Mouse (Mus musculus): ENCODE data around the gene Tshz2. TPM values are rescaled to one million over a fixed set of nuclear protein-coding genes. Genes with fewer than 3 reads are reported as not detected.
"Not testable (repeated sequence)": the region's sequence is repeated elsewhere in the genome, so short reads cannot be mapped to it uniquely, and the experiment has no call there.

Tshz2 gene
- polyA plus RNA-seq, 1 experiment from 2014 or later, result 5.3 TPM

GRCm38 (mm10) chr2:169851606-169852005, 218.8 kb downstream of the Tshz2 start:
- Histone ChIP-seq H3K36me3 (ENCODE audit: control insufficient read depth, insufficient read depth, low read length) (no peaks in the 10 kb centered on the region), H3K27me3 (ENCODE audit: control insufficient read depth, insufficient read depth, low read length) (no peaks in the 10 kb centered on the region; the same call in 1 of the 2 replicates)

GRCm38 (mm10) chr2:169854491-169854890, 221.7 kb downstream of the Tshz2 start:
- 75% methylated on average over 11 of the region's 11 CpGs for WGBS (ENCODE audit: insufficient replicate concordance)
- no peak overlapping the region for H3K4me2 ChIP-seq
- no peak for ATAC-seq (replicated peaks; ENCODE audit: insufficient number of reproducible peaks, low FRiP score, low TSS enrichment)

More at GRCm38 (mm10) chr2:169851606-169852005, 218.8 kb downstream of the Tshz2 start:
- ATAC-seq (replicated peaks; ENCODE audit: insufficient number of reproducible peaks, low FRiP score, low TSS enrichment), result no peak
- no peak overlapping the region for H3K4me2 ChIP-seq
- H3K9ac ChIP-seq (ENCODE audit: low read depth, low read length), result no peak overlapping the region
- no peak overlapping the region for H3K4me3 ChIP-seq (ENCODE audit: low read depth, low read length)
- WGBS (ENCODE audit: insufficient replicate concordance), result 61% methylated on average over 5 of the region's 5 CpGs
- no peaks in the 10 kb centered on the region for H3K4me1 ChIP-seq (ENCODE audit: control insufficient read depth, insufficient read depth, low read length)
- H3K9me3 ChIP-seq (replicated peaks; ENCODE audit: control insufficient read depth, low read length), result no peaks in the 10 kb centered on the region
- no peak overlapping the region for H3K27ac ChIP-seq (ENCODE audit: low read depth, low read length)

DNA sequence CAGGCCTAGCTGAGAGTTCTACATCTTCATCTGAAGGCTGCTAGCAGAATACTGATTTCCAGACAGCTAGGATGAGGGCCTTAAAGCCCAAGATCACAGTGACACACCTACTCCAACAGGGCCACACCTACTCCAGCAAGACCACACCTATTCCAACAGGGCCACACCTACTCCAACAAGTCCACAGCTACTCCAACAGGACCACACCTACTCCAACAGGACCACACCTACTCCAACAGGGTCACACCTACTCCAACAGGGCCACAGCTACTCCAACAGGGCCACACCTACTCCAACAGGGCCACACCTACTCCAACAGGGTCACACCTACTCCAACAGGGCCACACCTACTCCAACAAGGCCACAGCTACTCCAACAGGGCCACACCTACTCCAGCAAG, 224.2 kb downstream of the Tshz2 start:
- H3K36me3 ChIP-seq (ENCODE audit: control insufficient read depth, insufficient read depth, low read length); H3K9ac ChIP-seq (ENCODE audit: low read depth, low read length); H3K4me2 ChIP-seq; H3K4me3 ChIP-seq (ENCODE audit: low read depth, low read length); ATAC-seq (replicated peaks; ENCODE audit: insufficient number of reproducible peaks, low FRiP score, low TSS enrichment); H3K4me1 ChIP-seq (ENCODE audit: control insufficient read depth, insufficient read depth, low read length); H3K9me3 ChIP-seq (replicated peaks; ENCODE audit: control insufficient read depth, low read length); H3K27ac ChIP-seq (ENCODE audit: low read depth, low read length); H3K27me3 ChIP-seq (ENCODE audit: control insufficient read depth, insufficient read depth, low read length): not testable (repeated sequence)

More at GRCm38 (mm10) chr2:169854491-169854890, 221.7 kb downstream of the Tshz2 start:
- Histone ChIP-seq H3K27me3 (ENCODE audit: control insufficient read depth, insufficient read depth, low read length) (no peaks in the 10 kb centered on the region; the same call in 1 of the 2 replicates), H3K9ac (ENCODE audit: low read depth, low read length) (no peak overlapping the region), H3K4me3 (ENCODE audit: low read depth, low read length) (no peak overlapping the region), H3K4me1 (ENCODE audit: control insufficient read depth, insufficient read depth, low read length) (no peaks in the 10 kb centered on the region), H3K27ac (ENCODE audit: low read depth, low read length) (no peak overlapping the region), H3K9me3 (replicated peaks; ENCODE audit: control insufficient read depth, low read length) (no peaks in the 10 kb centered on the region), H3K36me3 (ENCODE audit: control insufficient read depth, insufficient read depth, low read length) (no peaks in the 10 kb centered on the region)

GRCm38 (mm10) chr2:169859078-169859855, 226.5 kb downstream of the Tshz2 start:
- ATAC-seq (replicated peaks; ENCODE audit: insufficient number of reproducible peaks, low FRiP score, low TSS enrichment), result no peak
- 48% methylated on average over 4 of the region's 4 CpGs for WGBS (ENCODE audit: insufficient replicate concordance)
- Histone ChIP-seq H3K9ac (ENCODE audit: low read depth, low read length) (no peak overlapping the region), H3K4me2 (no peak overlapping the region), H3K36me3 (ENCODE audit: control insufficient read depth, insufficient read depth, low read length) (no peaks in the 10 kb centered on the region), H3K9me3 (replicated peaks; ENCODE audit: control insufficient read depth, low read length) (no peaks in the 10 kb centered on the region), H3K4me1 (ENCODE audit: control insufficient read depth, insufficient read depth, low read length) (no peaks in the 10 kb centered on the region), H3K27me3 (ENCODE audit: control insufficient read depth, insufficient read depth, low read length) (no peaks in the 10 kb centered on the region), H3K4me3 (ENCODE audit: low read depth, low read length) (no peak overlapping the region), H3K27ac (ENCODE audit: low read depth, low read length) (no peak overlapping the region)

GRCm38 (mm10) chr2:169860895-169861294, 228.1 kb downstream of the Tshz2 start:
- no peak overlapping the region for H3K27ac ChIP-seq (ENCODE audit: low read depth, low read length)
- H3K4me3 ChIP-seq (ENCODE audit: low read depth, low read length), result no peak overlapping the region
- no peaks in the 10 kb centered on the region for H3K9me3 ChIP-seq (replicated peaks; ENCODE audit: control insufficient read depth, low read length)
- no peaks in the 10 kb centered on the region for H3K36me3 ChIP-seq (ENCODE audit: control insufficient read depth, insufficient read depth, low read length)
- H3K27me3 ChIP-seq (ENCODE audit: control insufficient read depth, insufficient read depth, low read length), result no peaks in the 10 kb centered on the region
- H3K4me1 ChIP-seq (ENCODE audit: control insufficient read depth, insufficient read depth, low read length), result no peaks in the 10 kb centered on the region
- ATAC-seq (replicated peaks; ENCODE audit: insufficient number of reproducible peaks, low FRiP score, low TSS enrichment), result no peak
- no peak overlapping the region for H3K4me2 ChIP-seq
- 67% methylated on average over 5 of the region's 5 CpGs for WGBS (ENCODE audit: insufficient replicate concordance)
- H3K9ac ChIP-seq (ENCODE audit: low read depth, low read length), result no peak overlapping the region

DNA sequence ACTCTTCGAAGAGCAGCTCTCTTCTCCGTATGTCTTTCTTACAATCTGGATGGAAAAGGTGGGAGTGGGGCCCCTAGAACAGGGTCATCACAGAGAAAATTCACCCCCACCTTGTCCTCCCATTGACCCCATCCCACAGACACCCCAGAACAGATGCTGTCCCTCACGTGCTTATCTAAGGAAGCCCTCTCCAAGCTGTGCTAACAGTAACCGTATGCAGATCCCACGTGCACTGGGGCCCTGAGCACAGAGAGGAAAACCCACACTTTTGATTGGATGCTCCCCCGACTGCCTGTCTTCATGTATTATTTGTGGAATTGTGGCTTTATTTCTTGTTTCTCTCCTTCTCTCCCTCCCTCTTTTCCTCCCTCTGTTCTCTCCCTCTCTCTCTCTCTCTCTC, 229.9 kb downstream of the Tshz2 start:
- 0 out of 2 replicates have a peak, but pooled peaks have one; percentile 52 for ATAC-seq (replicated peaks; ENCODE audit: insufficient number of reproducible peaks, low FRiP score, low TSS enrichment)
- Histone ChIP-seq H3K9ac (ENCODE audit: low read depth, low read length) (no peak overlapping the region), H3K27me3 (ENCODE audit: control insufficient read depth, insufficient read depth, low read length) (no peaks in the 10 kb centered on the region; the same call in 1 of the 2 replicates), H3K27ac (ENCODE audit: low read depth, low read length) (no peak overlapping the region), H3K36me3 (ENCODE audit: control insufficient read depth, insufficient read depth, low read length) (no peaks in the 10 kb centered on the region), H3K4me2 (no peak overlapping the region), H3K9me3 (replicated peaks; ENCODE audit: control insufficient read depth, low read length) (no peaks in the 10 kb centered on the region), H3K4me1 (ENCODE audit: control insufficient read depth, insufficient read depth, low read length) (no peaks in the 10 kb centered on the region), H3K4me3 (ENCODE audit: low read depth, low read length) (no peak overlapping the region)
- WGBS (ENCODE audit: insufficient replicate concordance), result 28% methylated on average over 6 of the region's 6 CpGs

GRCm38 (mm10) chr2:169869468-169869867, 236.7 kb downstream of the Tshz2 start:
- no peaks in the 10 kb centered on the region; the same call in 1 of the 2 replicates for H3K27me3 ChIP-seq (ENCODE audit: control insufficient read depth, insufficient read depth, low read length)
- ATAC-seq (replicated peaks; ENCODE audit: insufficient number of reproducible peaks, low FRiP score, low TSS enrichment), result no peak
- no peak overlapping the region for H3K9ac ChIP-seq (ENCODE audit: low read depth, low read length)
- H3K27ac ChIP-seq (ENCODE audit: low read depth, low read length), result no peak overlapping the region
- WGBS (ENCODE audit: insufficient replicate concordance), result 79% methylated on average over 7 of the region's 7 CpGs
- no peak overlapping the region for H3K4me2 ChIP-seq
- peaks cover 4% of the 10 kb centered on the region; the same call in 1 of the 2 replicates for H3K4me1 ChIP-seq (ENCODE audit: control insufficient read depth, insufficient read depth, low read length)
- H3K4me3 ChIP-seq (ENCODE audit: low read depth, low read length), result no peak overlapping the region
- H3K9me3 ChIP-seq (replicated peaks; ENCODE audit: control insufficient read depth, low read length), result no peaks in the 10 kb centered on the region
- H3K36me3 ChIP-seq (ENCODE audit: control insufficient read depth, insufficient read depth, low read length), result no peaks in the 10 kb centered on the region

GRCm38 (mm10) chr2:169870503-169870902, 237.7 kb downstream of the Tshz2 start:
- no peak overlapping the region for H3K9ac ChIP-seq (ENCODE audit: low read depth, low read length)
- no peak overlapping the region for H3K4me3 ChIP-seq (ENCODE audit: low read depth, low read length)
- no peak overlapping the region for H3K27ac ChIP-seq (ENCODE audit: low read depth, low read length)
- H3K4me1 ChIP-seq (ENCODE audit: control insufficient read depth, insufficient read depth, low read length), result peaks cover 4% of the 10 kb centered on the region; the same call in 1 of the 2 replicates
- H3K9me3 ChIP-seq (replicated peaks; ENCODE audit: control insufficient read depth, low read length), result no peaks in the 10 kb centered on the region
- 25% methylated on average over 5 of the region's 5 CpGs for WGBS (ENCODE audit: insufficient replicate concordance)
- no peaks in the 10 kb centered on the region for H3K36me3 ChIP-seq (ENCODE audit: control insufficient read depth, insufficient read depth, low read length)
- ATAC-seq (replicated peaks; ENCODE audit: insufficient number of reproducible peaks, low FRiP score, low TSS enrichment), result no peak
- H3K27me3 ChIP-seq (ENCODE audit: control insufficient read depth, insufficient read depth, low read length), result no peaks in the 10 kb centered on the region; the same call in 1 of the 2 replicates
- no peak overlapping the region for H3K4me2 ChIP-seq

Data from heart, embryonic 11.5 days (tissue).